Mouse (Mus musculus) heart, embryonic 14.5 days (tissue): ENCODE measurements around the gene Klhl33. TPM values are rescaled to one million over a fixed set of nuclear protein-coding genes. Genes with fewer than 3 reads are reported as not detected.
A peak's percentile ranks its signal among the peaks of the same experiment; 100 is the strongest.
"Not testable (repeated sequence)": the region's sequence is repeated elsewhere in the genome, so short reads cannot be mapped to it uniquely, and the experiment has no call there.

Experiments used
- ATAC-seq: fragments of 200-750 bp; cut with Nextera tagmentation; 2 replicates; pipeline ENCODE4 v1.8.0; 2017; ENCODE audit warnings: low read depth, moderate TSS enrichment; ENCODE audit not compliant: insufficient number of reproducible peaks, insufficient read depth, low FRiP score
- H3K27ac ChIP-seq, 2 experiments: fragments of 200-500 bp in 1 of 2; fragments of 300-500 bp in 1 of 2; sonication (generic) in 1 of 2; replicated peaks in 1 of 2; 2 replicates each; pipeline ENCODE4 v1.5.1; 2012 to 2014; ENCODE audit warnings: low read depth in 2 of 2, low read length in 2 of 2, control low read depth in 1 of 2, mild to moderate bottlenecking in 1 of 2, mixed read lengths in 1 of 2; ENCODE audit not compliant: control insufficient read depth in 1 of 2, insufficient read depth in 1 of 2
- H3K27me3 ChIP-seq: fragments of 300-500 bp; sonication (generic); 2 replicates; pipeline ENCODE4 v1.6.1; 2014; ENCODE audit warnings: mild to moderate bottlenecking, low read length, control low read depth; ENCODE audit not compliant: control insufficient read depth, insufficient read depth
- H3K36me3 ChIP-seq: fragments of 300-500 bp; sonication (generic); 2 replicates; pipeline ENCODE4 v1.6.1; 2014; ENCODE audit warnings: mild to moderate bottlenecking, control low read depth, low read length, mixed read lengths; ENCODE audit not compliant: control insufficient read depth, insufficient read depth
- H3K4me1 ChIP-seq, 2 experiments: fragments of 200-500 bp in 1 of 2; fragments of 300-500 bp in 1 of 2; sonication (generic) in 1 of 2; 2 replicates each; pipeline ENCODE4 v1.6.1; 2012 to 2014; ENCODE audit warnings: low read length in 2 of 2, control low read depth in 1 of 2, mixed read lengths in 1 of 2; ENCODE audit not compliant: control insufficient read depth in 2 of 2, insufficient read depth in 2 of 2
- H3K4me2 ChIP-seq: fragments of 300-500 bp; sonication (generic); 2 replicates; pipeline ENCODE4 v1.6.1; 2014; ENCODE audit warnings: mild to moderate bottlenecking, low read length
- H3K4me3 ChIP-seq, 2 experiments: fragments of 200-500 bp in 1 of 2; fragments of 300-500 bp in 1 of 2; sonication (generic) in 1 of 2; 2 replicates each; pipeline ENCODE4 v1.5.1; 2012 to 2014; ENCODE audit warnings: low read length in 2 of 2, mild to moderate bottlenecking in 2 of 2, control low read depth in 1 of 2, low read depth in 1 of 2, moderate library complexity in 1 of 2; ENCODE audit not compliant: control insufficient read depth in 1 of 2, insufficient read depth in 1 of 2
- H3K9ac ChIP-seq: fragments of 300-500 bp; sonication (generic); 2 replicates; pipeline ENCODE4 v1.6.1; 2014; ENCODE audit warnings: mild to moderate bottlenecking, low read length
- H3K9me3 ChIP-seq: fragments of 300-500 bp; sonication (generic); 2 replicates; pipeline ENCODE4 v1.6.1; 2016; ENCODE audit warnings: low read length, control low read depth; ENCODE audit not compliant: control insufficient read depth
- WGBS: fragments of 180-500 bp; shearing (Covaris S2); extraction: QIAGEN DNeasy Blood & Tissue Kit; methylation state at CpG from one replicate; pipeline ENCODE4 v1.1.7; 2014; 5-methylcytosine and 5-hydroxymethylcytosine counted together
- polyA plus RNA-seq: library from polyadenylated mRNA; unstranded; fragments of >200 nt; fragmentation: Nextera tagmentation; extraction: Ambion mirVana; gene quantifications from 2 replicates; pipeline ENCODE4 v1.2.1, GENCODE M21; 2014

The Klhl33 gene
- polyA plus RNA-seq, 1 experiment from 2014 or later: 0.26 TPM

GRCm38 (mm10) chr14:50924281-50925064, 27.2 kb upstream of the Klhl33 start, which contains the start of the genes Osgep and Apex1:
TSS of gene Osgep (minus strand) at chr14:50924893.
TSS of gene Apex1 (plus strand) at chr14:50924968.
- H3K9ac ChIP-seq: peak within 1 kb of the TSS; percentile 91
- H3K27ac ChIP-seq: peak within 1 kb of the TSS; percentile 87 to 89
- no peaks in the 10 kb centered on the region for H3K9me3 ChIP-seq
- peak; percentile 91 for ATAC-seq
- H3K36me3 ChIP-seq: peaks cover 38% of the 10 kb centered on the region
- peak within 1 kb of the TSS; percentile 67 to 88 for H3K4me3 ChIP-seq
- peak within 1 kb of the TSS; percentile 93 for H3K4me2 ChIP-seq
- no peaks in the 10 kb centered on the region for H3K27me3 ChIP-seq
- H3K4me1 ChIP-seq: peaks cover 0 to 19% of the 10 kb centered on the region in 2 experiments; a peak in 2 of 4 replicates
- under 1% methylated on average over 57 of the region's 57 CpGs for WGBS

DNA sequence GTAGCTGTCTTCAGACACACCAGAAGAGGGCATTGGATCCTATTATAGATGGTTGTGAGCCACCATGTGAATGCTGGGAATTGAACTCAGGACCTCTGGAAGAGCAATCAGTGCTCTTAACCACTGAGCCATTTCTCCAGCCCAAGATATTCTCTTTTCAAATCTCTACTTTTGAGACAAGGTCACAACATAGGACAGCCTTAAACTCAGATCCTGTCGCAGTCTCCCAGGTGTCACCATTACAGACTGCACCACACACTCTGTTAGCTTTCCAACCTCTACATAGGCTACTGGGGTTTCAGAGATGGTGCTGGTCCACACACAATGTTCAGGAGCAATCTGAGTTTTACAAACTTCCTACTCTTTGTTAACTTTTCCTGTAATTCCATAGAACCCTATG, 26.1 kb upstream of the Klhl33 start:
- Histone ChIP-seq H3K4me1 (peaks cover 0 to 16% of the 10 kb centered on the region in 2 experiments; a peak in 2 of 4 replicates), H3K4me3 (peak overlapping the region in 1 of 2 experiments; percentile 88; a peak in 2 of 4 replicates), H3K36me3 (peaks cover 31% of the 10 kb centered on the region), H3K9ac (peak overlapping the region; percentile 91), H3K27ac (peak overlapping the region in 1 of 2 experiments; percentile 89; a peak in 2 of 4 replicates), H3K4me2 (peak overlapping the region; percentile 93)
- not testable (repeated sequence) for H3K27me3 ChIP-seq, ATAC-seq, H3K9me3 ChIP-seq
- WGBS: 58% methylated on average over 1 of the region's 1 CpGs

GRCm38 (mm10) chr14:50911356-50911755, 14.0 kb upstream of the Klhl33 start:
- Histone ChIP-seq H3K27me3 (no peaks in the 10 kb centered on the region), H3K4me2 (no peak overlapping the region), H3K36me3 (peaks cover 51% of the 10 kb centered on the region), H3K9me3 (no peaks in the 10 kb centered on the region), H3K9ac (no peak overlapping the region), H3K27ac (no peak overlapping the region), H3K4me3 (no peak overlapping the region), H3K4me1 (no peaks in the 10 kb centered on the region)
- no peak for ATAC-seq
- WGBS: 53% methylated on average over 3 of the region's 3 CpGs

GRCm38 (mm10) chr14:50908126-50908525, 10.8 kb upstream of the Klhl33 start:
- H3K4me1 ChIP-seq: peaks cover 4% of the 10 kb centered on the region in 2 experiments; a peak in 2 of 4 replicates
- peaks cover 20% of the 10 kb centered on the region for H3K36me3 ChIP-seq
- no peak overlapping the region for H3K4me2 ChIP-seq
- no peak overlapping the region for H3K4me3 ChIP-seq
- H3K27ac ChIP-seq: no peak overlapping the region
- WGBS: 83% methylated on average over 4 of the region's 4 CpGs
- H3K27me3 ChIP-seq: no peaks in the 10 kb centered on the region
- H3K9ac ChIP-seq: no peak overlapping the region
- H3K9me3 ChIP-seq: no peaks in the 10 kb centered on the region
- no peak for ATAC-seq

DNA sequence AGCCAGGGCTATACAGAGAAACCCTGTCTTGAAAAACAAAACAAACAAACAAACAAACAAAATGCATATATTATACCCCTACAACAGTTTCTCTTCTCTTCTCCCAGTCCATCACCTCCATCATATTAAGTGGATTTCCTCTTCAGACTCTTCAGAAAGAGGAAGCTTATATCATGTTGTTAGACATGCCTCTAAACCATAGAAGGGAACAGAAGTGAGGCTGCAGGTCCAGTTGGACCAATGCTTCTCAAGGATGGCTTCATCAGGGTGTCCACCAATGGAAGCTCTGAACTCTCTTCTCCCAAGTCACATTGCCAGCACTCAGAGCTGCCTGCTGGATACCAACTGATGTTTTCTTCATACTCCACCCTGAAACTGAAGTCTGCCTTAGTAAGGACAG, 8.0 kb upstream of the Klhl33 start:
- not testable (repeated sequence) for H3K27me3 ChIP-seq, H3K9me3 ChIP-seq, H3K4me2 ChIP-seq, H3K9ac ChIP-seq, H3K27ac ChIP-seq, H3K4me3 ChIP-seq, ATAC-seq, H3K4me1 ChIP-seq, H3K36me3 ChIP-seq

DNA sequence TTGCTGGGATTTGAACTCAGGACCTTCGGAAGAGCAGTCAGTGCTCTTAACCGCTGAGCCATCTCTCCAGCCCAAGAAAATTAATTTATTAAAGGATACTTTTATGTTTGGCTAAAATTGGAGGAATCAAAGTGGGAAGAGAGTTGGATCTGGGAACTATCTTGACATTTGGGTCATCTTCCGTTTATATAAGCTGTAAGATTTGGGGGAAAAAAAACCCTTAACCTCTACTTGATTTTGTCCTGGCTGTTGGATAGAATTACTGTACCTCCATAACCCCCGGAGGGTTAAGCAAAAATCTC, 7.5 kb upstream of the Klhl33 start:
- Histone ChIP-seq H3K9me3 (no peaks in the 10 kb centered on the region), H3K27me3 (no peaks in the 10 kb centered on the region), H3K9ac (no peak overlapping the region), H3K4me2 (no peak overlapping the region), H3K36me3 (no peaks in the 10 kb centered on the region), H3K4me3 (no peak overlapping the region), H3K4me1 (peaks cover 4% of the 10 kb centered on the region in 2 experiments; a peak in 2 of 4 replicates), H3K27ac (no peak overlapping the region)
- 83% methylated on average over 4 of the region's 4 CpGs for WGBS
- no peak for ATAC-seq

DNA sequence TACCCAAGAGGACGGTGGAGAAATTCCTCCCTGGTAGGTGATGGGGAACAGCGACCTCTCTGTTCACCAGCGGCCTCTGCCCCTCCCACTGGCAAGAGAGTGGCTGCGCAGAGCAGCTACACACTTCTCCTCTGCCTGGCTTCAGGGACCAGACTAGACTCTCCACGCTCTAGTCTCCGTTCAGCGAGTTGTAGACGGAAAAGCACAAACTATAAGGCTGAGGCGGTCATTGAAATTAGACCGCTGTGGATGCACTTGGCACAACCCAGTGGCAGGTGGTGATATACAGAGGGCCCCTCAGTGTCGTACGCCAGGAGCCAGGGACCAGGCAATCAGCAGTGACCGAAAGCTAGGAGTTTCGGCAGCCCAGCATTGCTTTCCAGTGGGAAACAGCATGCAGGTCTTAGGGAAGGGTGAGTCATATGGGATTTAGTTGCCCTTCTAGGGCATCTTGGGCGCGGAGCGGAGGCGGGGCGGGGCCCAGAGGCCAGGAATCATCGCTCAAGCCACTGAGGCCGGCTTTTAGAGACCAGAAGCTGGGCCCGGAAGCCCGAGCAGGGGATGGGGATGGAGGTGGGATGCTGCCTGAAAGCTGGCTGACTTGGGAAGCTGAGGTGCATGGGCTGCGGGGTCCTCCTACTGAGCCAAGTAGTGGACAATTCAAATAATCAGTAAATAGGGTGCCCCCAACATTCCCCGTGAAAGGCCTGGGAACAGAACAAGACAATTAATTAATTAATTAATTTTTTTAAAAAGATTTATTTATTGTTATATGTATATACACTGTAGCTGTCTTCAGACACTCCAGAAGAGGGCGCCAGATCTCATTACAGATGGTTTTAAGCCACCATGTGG, 6.9 kb upstream of the Klhl33 start:
- peak overlapping the region; percentile 70 for H3K9ac ChIP-seq
- peak overlapping the region in 1 of 2 experiments; percentile 12; a peak in 1 of 4 replicates for H3K27ac ChIP-seq
- H3K9me3 ChIP-seq: no peaks in the 10 kb centered on the region
- peak; percentile 70; the same call in 1 of the 2 replicates for ATAC-seq
- H3K27me3 ChIP-seq: no peaks in the 10 kb centered on the region
- peak overlapping the region; percentile 66 for H3K4me2 ChIP-seq
- H3K36me3 ChIP-seq: no peaks in the 10 kb centered on the region
- H3K4me1 ChIP-seq: peaks cover 4% of the 10 kb centered on the region in 2 experiments; a peak in 2 of 4 replicates
- peak overlapping the region; percentile 44 to 45 for H3K4me3 ChIP-seq
- WGBS: 3% methylated on average over 26 of the region's 26 CpGs
